Mouse (Mus musculus) erythroblast, embryonic 14.5 days (primary cell): ENCODE results near the gene 2810006K23Rik. TPM values are rescaled to one million over a fixed set of nuclear protein-coding genes. Genes with fewer than 3 reads are reported as not detected.

Source experiments
- H3K27me3 ChIP-seq: 2 replicates; pipeline ENCODE4 v1.6.1; 2012; ENCODE audit warnings: inconsistent platforms; ENCODE audit not compliant: control insufficient read depth
- H3K36me3 ChIP-seq: 2 replicates; pipeline ENCODE4 v1.6.1; 2012; ENCODE audit warnings: mild to moderate bottlenecking, inconsistent platforms; ENCODE audit not compliant: control insufficient read depth
- H3K4me1 ChIP-seq: 2 replicates; pipeline ENCODE4 v1.6.1; 2012; ENCODE audit warnings: inconsistent platforms; ENCODE audit not compliant: control insufficient read depth
- H3K4me3 ChIP-seq: replicated peaks from 2 replicates; pipeline ENCODE3; 2012; ENCODE audit warnings: moderate library complexity, mild to moderate bottlenecking, inconsistent platforms
- H3K9me3 ChIP-seq: 2 replicates; pipeline ENCODE4 v1.6.1; 2012; ENCODE audit warnings: low read length, inconsistent platforms, mixed read lengths; ENCODE audit not compliant: control insufficient read depth
- GATA1 ChIP-seq: IDR thresholded peaks from 2 replicates; pipeline ENCODE4 v1.6.1; 2012; ENCODE audit warnings: low read length, inconsistent platforms, mixed read lengths
- TAL1 ChIP-seq: IDR thresholded peaks from 3 replicates; pipeline ENCODE4 v1.6.1; 2012; ENCODE audit warnings: low read length, inconsistent platforms, mixed read lengths
- polyA plus RNA-seq: library from polyadenylated mRNA; stranded (reverse); fragments of >175 nt; gene quantifications from 2 replicates; pipeline ENCODE4 v1.2.3, GENCODE M21; 2012

The 2810006K23Rik gene
- polyA plus RNA-seq, 1 experiment, result 0.36 TPM

GRCm38 (mm10) chr5:124366721-124367120 lies 38.8 kb downstream of the 2810006K23Rik start:
- H3K9me3 ChIP-seq, result no peaks in the 10 kb centered on the region
- no peaks in the 10 kb centered on the region for H3K27me3 ChIP-seq
- H3K4me1 ChIP-seq, result no peaks in the 10 kb centered on the region
- peaks cover 36% of the 10 kb centered on the region for H3K36me3 ChIP-seq
- no peak overlapping the region for H3K4me3 ChIP-seq
- TF ChIP-seq GATA1, result no peak
- no peak for TF ChIP-seq TAL1

GRCm38 (mm10) chr5:124374298-124374697 lies 46.4 kb downstream of the 2810006K23Rik start:
- H3K36me3 ChIP-seq, result peaks cover 89% of the 10 kb centered on the region

GRCm38 (mm10) chr5:124376401-124376800 lies 48.5 kb downstream of the 2810006K23Rik start:
- H3K4me1 ChIP-seq, result no peaks in the 10 kb centered on the region
- H3K27me3 ChIP-seq, result no peaks in the 10 kb centered on the region
- no peaks in the 10 kb centered on the region for H3K9me3 ChIP-seq
- no peak overlapping the region for H3K4me3 ChIP-seq
- peaks cover 90% of the 10 kb centered on the region for H3K36me3 ChIP-seq
- no peak for TF ChIP-seq GATA1
- TF ChIP-seq TAL1, result no peak

More at GRCm38 (mm10) chr5:124374298-124374697, 46.4 kb downstream of the 2810006K23Rik start:
- no peaks in the 10 kb centered on the region for H3K27me3 ChIP-seq
- H3K4me3 ChIP-seq, result no peak overlapping the region
- H3K4me1 ChIP-seq, result no peaks in the 10 kb centered on the region
- no peak for TF ChIP-seq TAL1
- H3K9me3 ChIP-seq, result no peaks in the 10 kb centered on the region

- Histone ChIP-seq H3K4me3 (no peak overlapping the region), H3K36me3 (peaks cover 90% of the 10 kb centered on the region), H3K9me3 (no peaks in the 10 kb centered on the region), H3K4me1 (no peaks in the 10 kb centered on the region), H3K27me3 (no peaks in the 10 kb centered on the region)
- TF ChIP-seq GATA1 (no peak), TAL1 (no peak)
Observed at GRCm38 (mm10) chr5:124377149-124377548, 49.3 kb downstream of the 2810006K23Rik start.

GRCm38 (mm10) chr5:124380121-124380520 lies 52.2 kb downstream of the 2810006K23Rik start:
- Histone ChIP-seq H3K36me3 (peaks cover 89% of the 10 kb centered on the region), H3K27me3 (no peaks in the 10 kb centered on the region), H3K9me3 (no peaks in the 10 kb centered on the region), H3K4me3 (no peak overlapping the region), H3K4me1 (no peaks in the 10 kb centered on the region)
- no peak for TF ChIP-seq GATA1
- TF ChIP-seq TAL1, result no peak

- TF ChIP-seq TAL1, result no peak
- peaks cover 92% of the 10 kb centered on the region for H3K36me3 ChIP-seq
- H3K4me3 ChIP-seq, result no peak overlapping the region
- no peaks in the 10 kb centered on the region for H3K27me3 ChIP-seq
- H3K9me3 ChIP-seq, result no peaks in the 10 kb centered on the region
- H3K4me1 ChIP-seq, result no peaks in the 10 kb centered on the region
Observed at GRCm38 (mm10) chr5:124387932-124388331, 60.0 kb downstream of the 2810006K23Rik start.

Other genes with a start within 250 kb of the 2810006K23Rik start
- gene Abcb9, start 232.3 kb upstream of the 2810006K23Rik start, polyA plus RNA-seq, result 3.7 and 4.7 TPM in 2 replicates
- 8.6 and 8.7 TPM in 2 replicates for gene Ogfod2, start 215.8 kb upstream of the 2810006K23Rik start, polyA plus RNA-seq
- gene Arl6ip4, start 212.0 kb upstream of the 2810006K23Rik start, polyA plus RNA-seq, result 14.6 and 17.3 TPM in 2 replicates
- gene Pitpnm2, start 78.3 kb upstream of the 2810006K23Rik start, polyA plus RNA-seq, result 0.37 and 0.38 TPM in 2 replicates
- gene Mphosph9, start 117 bp upstream of the 2810006K23Rik start, polyA plus RNA-seq, result 0.28 and 0.32 TPM in 2 replicates
- 16.1 and 20.1 TPM in 2 replicates for gene Cdk2ap1, start 35.0 kb downstream of the 2810006K23Rik start, polyA plus RNA-seq
- 0.28 and 0.32 TPM in 2 replicates for gene Sbno1, start 97.9 kb downstream of the 2810006K23Rik start, polyA plus RNA-seq
- 34.4 and 36.1 TPM in 2 replicates for gene Kmt5a, start 111.8 kb downstream of the 2810006K23Rik start, polyA plus RNA-seq
- 0.32 and 0.34 TPM in 2 replicates for gene Rilpl2, start 150.3 kb downstream of the 2810006K23Rik start, polyA plus RNA-seq
- gene Snrnp35, start 155.0 kb downstream of the 2810006K23Rik start, polyA plus RNA-seq, result 2.7 and 3.2 TPM in 2 replicates
- 0.02 and 0.06 TPM in 2 replicates for gene Rilpl1, start 203.3 kb downstream of the 2810006K23Rik start, polyA plus RNA-seq
- gene Tmed2, start 212.6 kb downstream of the 2810006K23Rik start, polyA plus RNA-seq, result 11.7 and 17.6 TPM in 2 replicates
- 0.84 and 0.94 TPM in 2 replicates for gene Ddx55, start 224.8 kb downstream of the 2810006K23Rik start, polyA plus RNA-seq